Mouse (Mus musculus): ENCODE data around the gene St6galnac5. TPM values are rescaled to one million over a fixed set of nuclear protein-coding genes. Genes with fewer than 3 reads are reported as not detected.
"Not testable (repeated sequence)": the region's sequence is repeated elsewhere in the genome, so short reads cannot be mapped to it uniquely, and the experiment has no call there.

St6galnac5 gene
- total RNA-seq, 2 experiments from 2014 or later: 0.07 TPM; not detected in 1

- no peak for ATAC-seq (ENCODE audit: poor library complexity, severe bottlenecking)
Observed at GRCm38 (mm10) chr3:152813905-152814304, 168.1 kb downstream of the St6galnac5 start.

- ATAC-seq (ENCODE audit: poor library complexity, severe bottlenecking): peak; percentile 59
Observed at GRCm38 (mm10) chr3:152799738-152800431, 182.2 kb downstream of the St6galnac5 start.

- no peak for ATAC-seq (ENCODE audit: poor library complexity, severe bottlenecking)
Observed at GRCm38 (mm10) chr3:152797354-152797753, 184.7 kb downstream of the St6galnac5 start.

GRCm38 (mm10) chr3:152796216-152796615 is 185.8 kb downstream of the St6galnac5 start:
- no peak for ATAC-seq (ENCODE audit: poor library complexity, severe bottlenecking)

- ATAC-seq (ENCODE audit: poor library complexity, severe bottlenecking): no peak
Observed at GRCm38 (mm10) chr3:152793006-152793405, 189.0 kb downstream of the St6galnac5 start.

GRCm38 (mm10) chr3:152792601-152793000 is 189.4 kb downstream of the St6galnac5 start:
- no peak for ATAC-seq (ENCODE audit: poor library complexity, severe bottlenecking)

- not testable (repeated sequence) for ATAC-seq (ENCODE audit: poor library complexity, severe bottlenecking)
Observed at GRCm38 (mm10) chr3:152788301-152788953, 193.6 kb downstream of the St6galnac5 start.

GRCm38 (mm10) chr3:152784353-152784752 is 197.7 kb downstream of the St6galnac5 start:
- not testable (repeated sequence) for ATAC-seq (ENCODE audit: poor library complexity, severe bottlenecking)

GRCm38 (mm10) chr3:152783792-152784191 is 198.3 kb downstream of the St6galnac5 start:
- peak; percentile 79 for ATAC-seq (ENCODE audit: poor library complexity, severe bottlenecking)

- no peak for ATAC-seq (ENCODE audit: poor library complexity, severe bottlenecking)
Observed at GRCm38 (mm10) chr3:152779819-152780218, 202.2 kb downstream of the St6galnac5 start.

- ATAC-seq (ENCODE audit: poor library complexity, severe bottlenecking): no peak
Observed at GRCm38 (mm10) chr3:152776872-152777540, 205.0 kb downstream of the St6galnac5 start.

GRCm38 (mm10) chr3:152776363-152776762 is 205.7 kb downstream of the St6galnac5 start:
- no peak for ATAC-seq (ENCODE audit: poor library complexity, severe bottlenecking)

GRCm38 (mm10) chr3:152770056-152770455 is 212.0 kb downstream of the St6galnac5 start:
- ATAC-seq (ENCODE audit: poor library complexity, severe bottlenecking): no peak

- no peak for ATAC-seq (ENCODE audit: poor library complexity, severe bottlenecking)
Observed at GRCm38 (mm10) chr3:152767485-152767884, 214.6 kb downstream of the St6galnac5 start.

All from megakaryocyte, adult 5-6 weeks (primary cell).